Mouse (Mus musculus): ENCODE results near the gene Ppie.

DNA sequence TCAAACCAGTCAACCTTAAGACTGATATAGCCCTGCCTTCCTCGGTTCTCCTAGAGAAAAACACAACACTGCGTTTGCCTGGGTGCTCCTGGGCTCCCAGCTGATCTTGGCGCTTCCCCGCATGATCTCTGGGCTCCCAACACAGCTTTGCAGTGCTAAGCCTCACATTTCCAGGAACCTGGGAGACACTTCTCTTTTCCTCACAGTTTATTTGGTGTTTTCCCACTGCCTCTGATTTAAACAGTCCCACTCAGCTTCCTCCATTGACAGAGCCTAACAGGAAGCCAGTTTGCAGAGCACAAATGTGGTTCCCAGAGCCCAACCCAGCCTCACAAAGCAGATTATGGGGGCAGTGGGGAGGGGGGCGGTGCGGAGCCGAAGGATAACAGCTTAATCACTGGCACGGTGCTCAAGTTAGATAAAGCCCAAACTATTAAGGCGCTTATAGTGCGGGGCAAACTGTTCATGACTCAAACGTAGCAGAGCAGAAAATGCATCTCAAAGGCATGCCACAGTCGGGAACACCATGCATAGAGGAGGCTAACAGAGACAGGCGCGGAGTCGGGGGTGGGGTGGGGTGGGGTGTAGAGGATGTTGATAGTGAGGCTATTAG lies 22.7 kb upstream of the Ppie start:
- no peak for TF ChIP-seq POLR2A (IDR thresholded peaks at IDR 0.05; ENCODE audit: insufficient read length, low read depth)
- no peak for TF ChIP-seq POLR2AphosphoS2 (IDR thresholded peaks at IDR 0.05; ENCODE audit: insufficient read length, low read depth)
- no peak for TF ChIP-seq USF1 (IDR thresholded peaks at IDR 0.05; ENCODE audit: low read depth)
- no peak for TF ChIP-seq SRF (IDR thresholded peaks at IDR 0.05; ENCODE audit: control insufficient read depth, insufficient read length, low read depth)
- no peak for TF ChIP-seq TCF12 (IDR thresholded peaks at IDR 0.05; ENCODE audit: insufficient read depth, poor library complexity, severe bottlenecking)
- TF ChIP-seq MYOG (IDR thresholded peaks at IDR 0.05; ENCODE audit: control insufficient read depth in 1 of 3, insufficient read depth in 1 of 3, insufficient read length in 2 of 3, low read depth in 2 of 3): no peak
- no peak for TF ChIP-seq MAX (IDR thresholded peaks at IDR 0.05; ENCODE audit: low read depth)
- TF ChIP-seq REST (IDR thresholded peaks at IDR 0.05; ENCODE audit: insufficient read depth, insufficient read length): no peak
- no peak for TF ChIP-seq E2F4 (IDR thresholded peaks at IDR 0.05; ENCODE audit: insufficient read depth)
- no peak for TF ChIP-seq CEBPB (IDR thresholded peaks at IDR 0.05; ENCODE audit: insufficient read depth, poor library complexity, severe bottlenecking)
- no peak for TF ChIP-seq MYOD1 (IDR thresholded peaks at IDR 0.05; ENCODE audit: control insufficient read depth in 1 of 3, insufficient read length in 2 of 3, low read depth in 2 of 3)
